Mouse (Mus musculus): ENCODE measurements around the gene Trpv3. TPM values are rescaled to one million over a fixed set of nuclear protein-coding genes. Genes with fewer than 3 reads are reported as not detected.

Trpv3 gene
- under 1 TPM; under 0.01 to 0.02 TPM for polyA plus RNA-seq (2012; fragmentation: generic; extraction: Trizol)

GRCm38 (mm10) chr11:73267267-73267666 is at the start of gene Trpv3:
TSS of gene Trpv3 (plus strand) at chr11:73267388.

GRCm38 (mm10) chr11:73233992-73234391 is 33.2 kb upstream of the Trpv3 start, which contains the start of gene Trpv1:
TSS of gene Trpv1 (plus strand) at chr11:73234292.

GRCm38 (mm10) chr11:73329442-73329841 is 62.3 kb downstream of the Trpv3 start, which contains the start of the genes Aspa, Gm49340 and Spata22:
TSS of gene Aspa (minus strand) at chr11:73329596.
TSS of gene Gm49340 (plus strand) at chr11:73329741.
TSS of gene Spata22 (plus strand) at chr11:73329741.

Other genes starting within 250 kb of the Trpv3 start
- gene Camkk1, start 248.4 kb upstream of the Trpv3 start, polyA plus RNA-seq (2012; fragmentation: generic; extraction: Trizol), result 1 to 10 TPM; 2.9 to 8.3 TPM
- gene Ncbp3, start 219.6 kb upstream of the Trpv3 start, polyA plus RNA-seq (2012; fragmentation: generic; extraction: Trizol), result 1 to 10 TPM in 1 of 2 experiments, under 1 TPM in 1; 0.56 to 3.9 TPM
- under 1 TPM; 0.04 to 0.07 TPM for gene Itgae, start 176.8 kb upstream of the Trpv3 start, polyA plus RNA-seq (2012; fragmentation: generic; extraction: Trizol)
- 1 to 10 TPM; 4.8 to 5.8 TPM for gene Haspin, start 129.1 kb upstream of the Trpv3 start, polyA plus RNA-seq (2012; fragmentation: generic; extraction: Trizol)
- gene P2rx5, start 107.0 kb upstream of the Trpv3 start, polyA plus RNA-seq (2012; fragmentation: generic; extraction: Trizol), result 1 to 10 TPM in 1 of 2 experiments, under 1 TPM in 1; 0.01 to 1.1 TPM
- 10 to 100 TPM; 41.6 to 71.5 TPM for gene Emc6, start 90.4 kb upstream of the Trpv3 start, polyA plus RNA-seq (2012; fragmentation: generic; extraction: Trizol)
- gene Tax1bp3, start 90.3 kb upstream of the Trpv3 start, polyA plus RNA-seq (2012; fragmentation: generic; extraction: Trizol), result 100 to 1,000 TPM; 122 to 202 TPM
- gene Ctns, start 68.3 kb upstream of the Trpv3 start, polyA plus RNA-seq (2012; fragmentation: generic; extraction: Trizol), result 10 to 100 TPM in 1 of 2 experiments, 1 to 10 TPM in 1; 2.2 to 17.8 TPM
- gene Shpk, start 67.9 kb upstream of the Trpv3 start, polyA plus RNA-seq (2012; fragmentation: generic; extraction: Trizol), result 1 to 10 TPM in 1 of 2 experiments, under 1 TPM in 1; 0.42 to 4.1 TPM
- under 1 TPM in 1 of 2 experiments, not detected in 1; 0.11 TPM for gene Trpv1, start 33.1 kb upstream of the Trpv3 start, polyA plus RNA-seq (2012; fragmentation: generic; extraction: Trizol)
- 1 to 10 TPM in 1 of 2 experiments, under 1 TPM in 1; 0.75 to 3.2 TPM for gene Aspa, start 62.2 kb downstream of the Trpv3 start, polyA plus RNA-seq (2012; fragmentation: generic; extraction: Trizol)
- gene Gm49340, start 62.4 kb downstream of the Trpv3 start, polyA plus RNA-seq (2012; fragmentation: generic; extraction: Trizol), result not detected
- under 1 TPM in 1 of 2 experiments, not detected in 1; 0.06 TPM for gene Spata22, start 62.4 kb downstream of the Trpv3 start, polyA plus RNA-seq (2012; fragmentation: generic; extraction: Trizol)
- gene Olfr20, start 83.4 kb downstream of the Trpv3 start, polyA plus RNA-seq (2012; fragmentation: generic; extraction: Trizol), result not detected
- not detected for gene Olfr376, start 103.9 kb downstream of the Trpv3 start, polyA plus RNA-seq (2012; fragmentation: generic; extraction: Trizol)
- not detected for gene Olfr1, start 132.2 kb downstream of the Trpv3 start, polyA plus RNA-seq (2012; fragmentation: generic; extraction: Trizol)
- gene Olfr378, start 161.1 kb downstream of the Trpv3 start, polyA plus RNA-seq (2012; fragmentation: generic; extraction: Trizol), result not detected
- gene Olfr380, start 190.1 kb downstream of the Trpv3 start, polyA plus RNA-seq (2012; fragmentation: generic; extraction: Trizol), result not detected
- not detected for gene Olfr381, start 224.2 kb downstream of the Trpv3 start, polyA plus RNA-seq (2012; fragmentation: generic; extraction: Trizol)
- not detected for gene Olfr382, start 249.8 kb downstream of the Trpv3 start, polyA plus RNA-seq (2012; fragmentation: generic; extraction: Trizol)

Data from C3H10T1/2 (cell line).